Mouse (Mus musculus) heart, postnatal 25 days (tissue): ENCODE measurements at regions not wholly inside any gene's neighbourhood (a gene's known extent, or its start where the extent isn't known, plus 50 kb on each side); places are given as distances from the start of the nearest gene placed in this dataset.

Experiments used
- DNase-seq: peaks from one replicate; pipeline ENCODE4 v3.0.0; 2022; ENCODE audit warnings: low spot score
- intact Hi-C: fragments of 180-260 bp; cut with DNase I; formaldehyde crosslinking; loops from one replicate; pipeline ENCODE4 v1.15.1; 2025

DNA sequence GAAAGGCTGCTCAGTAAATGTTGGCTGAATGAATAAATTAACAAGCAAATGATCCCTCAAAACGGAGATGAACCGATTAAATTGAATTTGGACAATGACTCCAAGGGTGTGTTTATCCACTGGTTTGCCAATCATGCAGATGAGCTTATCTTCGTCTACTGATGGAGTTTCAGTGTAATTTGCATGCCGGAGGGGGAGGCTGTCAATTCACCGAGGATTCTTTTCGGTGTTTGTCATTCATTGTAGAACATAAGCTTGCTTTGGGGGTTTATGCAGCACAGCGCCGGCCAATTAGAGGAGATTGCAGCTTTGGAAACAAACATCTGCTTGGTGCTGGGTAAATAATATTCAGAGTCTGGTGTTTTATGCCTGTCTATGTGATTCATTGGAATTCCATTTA is 132.7 kb downstream of the Otoa start:
- intact Hi-C loops, result no loop called here
- DNase-seq, result no peak

DNA sequence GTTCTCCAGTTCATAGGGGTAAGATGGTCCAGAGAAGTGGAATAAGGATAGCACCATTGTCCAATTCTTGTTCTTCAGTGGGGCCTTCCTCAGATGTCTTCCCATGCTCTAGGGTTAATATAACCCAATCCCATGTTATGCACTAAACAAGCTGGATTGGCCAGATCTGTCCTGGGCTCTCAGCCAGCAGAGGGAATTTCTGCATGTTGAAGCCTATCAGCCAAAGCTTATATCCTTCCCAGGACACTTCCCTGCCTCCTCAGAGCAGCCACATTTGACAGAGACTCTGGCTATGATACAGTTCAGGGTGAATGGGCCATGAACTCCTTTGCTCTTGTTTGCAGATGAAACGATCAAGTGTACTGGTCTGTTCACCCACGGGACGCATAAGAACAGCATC is 133.6 kb downstream of the Otoa start:
- intact Hi-C loops, result no loop called here
- no peak for DNase-seq

DNA sequence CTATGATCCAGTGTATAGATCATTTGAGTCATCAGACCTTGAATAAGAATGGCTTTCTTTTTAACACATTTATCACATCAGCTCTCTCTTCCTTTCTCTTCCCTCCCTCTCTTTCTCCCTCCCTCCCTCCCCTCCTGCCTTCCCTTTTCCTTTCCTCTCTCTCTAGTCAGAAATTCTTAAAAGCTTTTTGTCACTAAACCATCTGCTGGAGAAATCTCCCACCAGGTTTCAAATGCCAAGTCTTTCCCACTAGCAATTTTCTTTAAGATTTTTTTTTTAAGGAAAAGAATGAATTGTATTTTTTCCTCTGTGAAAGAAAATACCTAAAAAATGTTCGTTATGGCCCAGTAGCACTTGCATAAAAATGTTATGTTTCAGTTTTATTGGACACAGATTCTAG is 134.3 kb downstream of the Otoa start:
- no peak for DNase-seq
- intact Hi-C loops, result no loop called here

DNA sequence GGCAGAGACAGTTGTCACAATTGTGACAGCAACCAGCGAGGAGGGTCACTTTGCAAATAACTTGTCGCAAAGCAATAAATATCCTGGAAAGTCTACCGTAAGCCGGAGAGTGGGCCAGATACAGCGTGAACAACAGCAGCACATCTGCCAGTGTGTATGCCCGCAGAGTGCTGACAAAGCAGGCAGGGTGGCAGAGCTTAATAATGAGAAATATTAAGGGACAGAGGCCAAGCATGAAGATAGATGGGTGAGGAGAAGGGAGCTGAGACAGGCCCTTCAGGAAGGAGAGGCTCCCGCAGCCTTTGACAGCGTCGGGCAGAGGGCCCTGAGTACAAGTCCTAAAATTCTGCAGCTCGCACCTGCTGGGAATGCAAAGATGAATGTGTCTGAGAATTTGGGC is 136.6 kb downstream of the Otoa start:
- DNase-seq, result no peak
- intact Hi-C loops, result no loop called here

DNA sequence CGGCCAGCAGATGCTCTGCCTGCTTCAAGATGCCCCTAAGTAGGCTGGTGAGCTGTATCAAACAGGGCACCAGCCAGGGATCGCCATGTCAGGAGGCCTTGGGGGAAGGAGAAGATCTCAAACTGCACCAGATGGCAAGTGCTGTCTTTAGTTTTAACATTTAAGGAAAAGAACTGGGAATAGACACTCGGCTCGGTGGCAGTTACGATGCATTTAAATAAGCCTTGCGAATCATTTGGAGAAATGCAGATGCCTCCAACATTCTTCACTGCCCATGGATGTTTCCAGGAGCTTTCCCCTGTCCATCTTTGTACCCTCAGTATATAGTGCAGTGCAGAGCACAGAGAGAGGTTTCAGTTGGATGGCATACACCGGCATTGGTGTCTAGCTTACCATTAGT is 139.7 kb downstream of the Otoa start:
- no peak for DNase-seq
- intact Hi-C loops, result no loop called here

DNA sequence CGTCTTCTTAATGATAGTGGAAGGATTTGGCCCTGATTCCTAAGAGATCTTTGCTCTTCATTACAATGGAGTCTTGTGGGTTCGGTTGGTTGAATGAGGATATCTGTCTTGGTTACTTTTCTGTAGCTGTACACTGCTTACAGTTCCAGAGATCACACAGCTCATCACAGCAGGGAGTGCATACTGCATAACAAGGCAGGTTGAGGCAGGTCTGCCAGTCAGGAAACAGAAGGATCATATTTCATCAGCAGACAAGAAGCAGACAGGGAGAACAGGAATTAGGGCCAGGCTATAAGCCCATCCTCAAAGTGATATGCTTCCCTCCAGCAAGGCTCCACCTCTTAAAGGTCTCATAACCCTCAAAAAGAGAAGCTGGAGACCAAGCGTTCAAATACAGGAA is 150.4 kb downstream of the Otoa start:
- intact Hi-C loops, result no loop called here

DNA sequence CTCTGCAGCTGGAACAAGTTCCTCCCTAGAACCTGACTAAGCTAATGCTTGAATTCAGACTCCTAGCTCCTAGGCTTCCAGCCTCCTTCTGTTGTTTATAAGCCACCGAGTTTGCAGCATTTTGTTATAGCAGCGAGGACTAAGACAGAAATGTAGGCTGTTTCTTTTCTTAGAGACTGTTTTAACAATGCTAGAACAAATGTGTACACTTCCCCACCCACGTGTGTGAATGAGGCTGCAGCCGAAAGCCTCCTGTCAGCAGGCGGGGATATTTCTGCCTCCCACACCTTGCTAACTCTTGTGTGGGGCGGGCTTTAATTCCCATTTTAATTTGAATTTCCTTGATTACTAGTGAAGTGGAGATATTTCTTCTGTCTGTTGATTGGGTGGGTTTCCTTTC is 153.4 kb downstream of the Otoa start:
- intact Hi-C loops, result no loop called here
- no peak for DNase-seq

More for the DNA sequence above, 150.4 kb downstream of the Otoa start:
- DNase-seq, result no peak

DNA sequence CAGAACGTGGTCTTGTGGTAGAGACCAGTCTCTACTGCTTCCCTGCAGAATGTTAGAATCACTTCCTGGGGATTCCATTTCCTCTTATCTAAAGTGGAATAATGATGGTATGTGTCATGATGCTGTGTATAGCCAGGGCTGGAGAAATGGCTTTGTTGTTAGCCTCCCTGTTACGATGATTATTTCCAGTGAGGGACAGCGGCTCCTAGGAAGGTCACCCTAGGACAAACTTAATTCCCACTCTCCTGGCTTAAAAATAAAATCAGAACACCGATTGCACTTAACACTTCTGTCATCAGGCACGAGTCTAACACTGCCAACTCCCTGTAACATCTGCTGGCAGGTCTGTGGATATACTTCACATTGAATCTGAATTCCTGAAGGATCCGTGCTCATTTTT is 151.9 kb upstream of the Hs3st2 start:
- DNase-seq, result no peak

DNA sequence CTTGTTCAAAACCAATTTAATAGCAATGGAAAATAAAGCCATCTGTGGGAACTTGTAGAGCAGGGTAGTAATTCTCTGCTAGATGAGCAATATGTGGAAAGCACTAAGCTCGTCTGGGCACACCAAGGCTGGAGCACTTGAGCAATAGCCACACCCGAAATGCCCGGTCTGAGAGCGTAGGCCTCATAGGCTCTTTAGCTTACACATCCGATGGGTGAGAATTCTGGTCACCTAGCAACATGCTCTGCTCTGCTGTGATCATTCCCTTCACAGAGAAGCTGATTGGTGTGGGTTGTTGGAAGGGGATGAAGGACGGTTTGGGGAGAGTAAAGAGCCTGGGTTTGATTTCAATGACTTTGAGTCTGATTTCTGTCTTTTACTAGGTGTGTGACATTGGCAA is 143.8 kb upstream of the Hs3st2 start:
- intact Hi-C loops, result no loop called here
- DNase-seq, result no peak

More for the DNA sequence above, 151.9 kb upstream of the Hs3st2 start:
- intact Hi-C loops, result no loop called here

DNA sequence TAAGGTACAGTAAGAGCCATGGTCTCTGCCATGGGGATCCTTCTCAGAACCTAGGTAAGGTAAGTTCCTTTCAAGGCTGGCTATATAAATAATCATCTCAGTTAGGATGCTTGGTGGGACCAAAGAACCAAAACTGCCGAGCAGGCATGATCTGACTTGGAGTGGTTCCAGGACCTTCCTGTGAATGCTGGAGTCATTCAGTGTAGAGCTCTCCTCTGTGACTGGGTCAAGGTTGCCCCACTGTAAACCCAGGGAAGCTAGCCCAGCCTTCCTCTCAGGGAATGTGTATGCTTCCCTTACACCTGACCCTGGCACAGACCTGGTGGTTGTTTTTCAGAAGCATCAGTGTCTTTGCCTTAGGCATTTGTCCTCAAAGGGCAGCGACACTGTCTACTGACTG is 134.2 kb upstream of the Hs3st2 start:
- no peak for DNase-seq
- intact Hi-C loops, result loop anchor here (5.0 kb wide), 1 partner anchor 305 kb away; no protein-coding TSS in a partner anchor

DNA sequence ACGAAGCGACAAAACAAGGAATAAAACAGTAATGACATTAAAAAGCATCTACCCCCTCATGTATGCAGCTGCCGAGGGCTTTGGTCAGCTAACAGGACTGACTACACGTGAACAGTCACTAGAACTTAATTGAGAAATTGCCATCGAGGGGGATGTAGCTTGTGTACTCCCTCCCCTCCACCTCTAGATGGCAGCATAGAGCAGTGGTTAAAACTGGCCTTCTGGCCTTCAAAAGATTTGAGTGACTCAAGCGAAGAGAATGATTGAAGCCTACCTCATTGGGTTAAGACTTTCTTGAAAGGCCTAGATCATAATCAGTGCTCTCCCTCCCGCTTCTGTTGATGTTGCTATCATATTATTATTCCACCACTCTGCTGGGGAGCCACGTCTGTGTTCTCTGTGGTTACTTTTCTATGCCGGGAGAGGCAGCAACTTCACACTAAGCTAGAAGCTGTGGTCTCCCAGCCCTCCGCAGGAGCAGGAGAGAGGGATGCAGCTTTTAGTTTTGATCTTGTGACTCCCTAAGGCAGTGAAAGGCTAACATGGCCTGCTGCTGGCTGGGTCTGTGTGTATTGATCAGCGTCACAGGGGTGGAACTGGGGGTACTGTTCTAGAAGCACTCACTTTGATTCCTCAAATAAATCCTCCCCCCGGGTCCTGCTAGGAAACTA is 132.7 kb upstream of the Hs3st2 start:
- intact Hi-C loops, result loop anchor here (2.0 to 5.0 kb wide), 2 partner anchors 303 to 382 kb away; no protein-coding TSS in a partner anchor
- no peak for DNase-seq

DNA sequence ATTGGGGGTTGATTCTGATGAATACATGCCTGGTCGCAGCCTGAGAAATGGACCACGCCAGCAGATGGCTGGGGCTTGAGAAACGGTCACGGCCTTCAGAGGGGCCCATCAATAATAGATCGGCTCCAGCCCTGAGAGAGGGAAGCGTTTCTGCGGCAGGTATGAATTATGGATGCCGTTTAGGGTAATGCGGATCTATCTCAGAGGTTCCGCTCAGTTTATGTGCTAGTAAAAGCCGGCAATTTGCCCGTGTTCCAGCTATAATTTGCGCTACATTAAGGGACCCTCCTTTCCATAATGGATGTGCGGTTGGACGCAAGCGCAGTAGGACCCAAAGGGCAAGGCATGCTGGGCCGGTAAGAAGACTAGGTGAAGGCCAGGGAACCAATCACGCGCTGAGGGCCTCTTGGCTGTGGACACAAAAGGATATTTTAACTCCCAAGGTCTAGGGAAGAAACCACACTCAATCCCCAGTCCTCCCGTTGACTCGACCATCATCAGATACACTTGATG is 132.1 kb upstream of the Hs3st2 start:
- DNase-seq, result no peak
- intact Hi-C loops, result loop anchor here (2.0 to 5.0 kb wide), 2 partner anchors 303 to 381 kb away; no protein-coding TSS in a partner anchor

DNA sequence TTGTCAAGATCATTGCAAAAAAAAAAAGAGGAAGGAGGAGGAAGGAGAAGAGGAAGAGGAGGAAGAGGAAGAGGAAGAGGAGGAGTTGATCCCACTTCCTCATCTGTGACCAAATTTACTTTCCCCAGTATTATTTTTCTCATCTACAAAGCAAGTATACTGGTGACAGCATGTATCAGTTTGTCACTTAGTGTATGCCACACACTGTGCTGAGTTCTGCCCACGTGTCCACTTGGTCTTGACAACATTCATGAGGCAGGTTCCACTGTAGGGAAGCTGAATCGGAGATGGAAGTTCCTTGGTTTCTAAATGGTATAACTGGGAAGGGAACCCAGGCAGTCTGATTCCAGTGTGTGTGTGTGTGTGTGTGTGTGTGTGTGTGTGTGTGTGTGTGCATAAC is 122.3 kb upstream of the Hs3st2 start:
- no peak for DNase-seq
- intact Hi-C loops, result no loop called here

DNA sequence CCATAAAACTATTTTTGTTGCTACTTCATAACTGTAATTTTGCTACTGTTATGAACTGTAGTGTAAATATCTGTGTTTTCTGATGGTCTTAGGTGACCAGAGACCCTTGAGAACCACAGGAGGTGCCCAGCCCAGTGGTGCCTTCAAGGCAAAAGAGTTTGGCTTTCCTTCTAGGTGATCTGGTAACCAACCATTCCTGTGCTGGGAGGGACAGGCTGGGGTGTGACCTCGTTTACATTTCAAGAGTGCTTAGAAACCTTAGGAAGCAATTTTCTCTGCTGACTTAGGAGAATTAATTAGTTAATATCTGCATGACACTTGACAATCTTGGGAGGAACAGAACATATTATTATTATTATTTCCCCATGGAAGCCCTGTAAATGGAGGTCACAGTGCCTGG is 111.1 kb upstream of the Hs3st2 start:
- intact Hi-C loops, result no loop called here
- no peak for DNase-seq

DNA sequence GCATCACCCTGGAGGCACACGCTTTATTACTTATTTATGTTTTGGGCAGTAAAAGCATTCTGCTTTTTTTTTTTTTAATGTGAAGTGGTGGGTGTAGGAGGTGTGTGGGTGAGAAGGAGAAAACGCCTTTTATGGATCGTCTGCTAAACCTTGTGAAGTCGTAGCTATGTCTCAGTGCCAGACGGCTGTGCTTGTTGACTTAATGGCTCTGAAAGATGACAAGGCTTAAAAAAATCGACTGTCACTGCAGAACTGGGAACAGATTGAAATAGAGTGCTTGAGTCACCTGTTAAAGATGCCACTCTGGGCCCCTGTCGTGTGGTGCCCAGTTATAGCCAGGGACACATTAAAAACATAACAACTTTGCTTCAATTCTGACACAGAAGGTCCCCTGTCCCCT is 109.5 kb upstream of the Hs3st2 start:
- no peak for DNase-seq
- intact Hi-C loops, result no loop called here

DNA sequence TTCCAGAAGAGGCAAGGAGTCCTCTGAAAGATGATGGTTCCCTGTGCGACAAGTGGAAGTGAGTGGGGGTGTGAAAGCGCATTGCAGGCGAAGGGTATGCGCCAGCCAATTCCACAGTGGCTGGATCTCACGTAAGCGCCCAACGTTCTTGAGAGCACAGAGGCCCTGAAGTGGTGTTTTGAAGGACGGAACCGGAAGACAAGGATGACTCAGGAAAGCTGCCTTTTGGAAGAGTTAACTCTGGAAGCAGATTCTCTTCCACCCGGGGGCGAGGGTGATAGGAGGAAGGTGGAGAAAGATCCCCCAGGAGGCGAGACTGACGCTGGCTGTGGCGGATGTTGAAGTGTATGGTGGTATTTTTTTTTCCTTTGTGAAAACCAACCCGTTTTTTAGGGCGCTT is 101.9 kb upstream of the Hs3st2 start:
- DNase-seq, result no peak
- intact Hi-C loops, result no loop called here

DNA sequence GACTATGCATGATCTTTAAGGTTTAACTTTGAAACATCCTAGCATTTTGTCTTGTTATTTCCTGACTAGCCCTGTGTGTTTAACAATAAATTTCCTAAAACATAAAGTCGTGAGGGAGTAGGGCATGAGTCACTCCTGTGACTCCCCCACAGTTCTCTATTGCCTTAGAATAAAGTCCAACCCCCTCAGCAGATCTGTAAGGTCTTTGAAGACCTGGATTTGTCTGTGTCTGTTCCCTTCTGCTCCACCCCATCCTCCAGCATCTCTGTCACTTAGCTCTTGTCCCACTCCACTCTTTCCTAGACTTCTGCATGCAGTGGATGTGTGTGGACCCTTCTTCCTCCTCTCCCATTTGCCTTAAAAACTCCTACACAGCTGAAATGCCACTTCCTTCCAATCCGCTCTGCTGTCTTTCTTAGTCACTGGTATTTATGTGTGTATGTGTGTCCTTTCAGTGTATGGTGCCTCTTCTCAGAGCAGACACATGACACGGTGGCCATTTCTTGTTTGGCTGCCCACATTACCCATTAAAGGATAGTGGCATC is 95.4 kb upstream of the Hs3st2 start:
- intact Hi-C loops, result no loop called here
- no peak for DNase-seq

DNA sequence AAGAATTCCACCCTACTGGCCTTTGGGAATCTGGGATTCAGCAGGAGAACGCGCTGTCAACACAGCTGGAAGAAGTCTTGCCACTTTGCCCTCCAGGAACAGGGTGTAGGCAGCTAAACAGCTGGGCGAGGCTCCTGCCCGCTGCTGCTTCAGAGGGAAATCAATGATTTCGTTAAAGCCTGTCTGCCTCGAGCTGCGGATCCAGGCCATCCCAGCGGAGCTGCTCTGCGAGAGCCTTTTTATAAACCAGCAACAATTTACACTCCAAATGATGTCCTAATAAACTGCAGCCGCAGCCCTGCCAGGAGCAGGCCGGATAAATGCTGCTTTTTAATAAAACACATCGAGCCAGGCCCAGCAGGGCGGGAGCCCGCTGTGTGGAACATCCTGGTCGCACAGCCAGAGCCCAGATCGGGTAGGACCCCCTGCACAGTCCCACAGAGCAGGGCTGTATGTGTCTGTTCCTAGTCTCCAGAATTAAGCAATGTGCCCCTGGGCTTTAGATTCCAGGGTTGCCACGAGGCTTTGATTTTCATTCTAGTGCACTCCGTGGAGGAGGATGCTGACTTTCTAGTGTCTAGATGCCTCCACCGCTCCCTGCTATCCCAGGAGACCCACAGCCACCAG is 78.6 kb upstream of the Hs3st2 start:
- no peak for DNase-seq

DNA sequence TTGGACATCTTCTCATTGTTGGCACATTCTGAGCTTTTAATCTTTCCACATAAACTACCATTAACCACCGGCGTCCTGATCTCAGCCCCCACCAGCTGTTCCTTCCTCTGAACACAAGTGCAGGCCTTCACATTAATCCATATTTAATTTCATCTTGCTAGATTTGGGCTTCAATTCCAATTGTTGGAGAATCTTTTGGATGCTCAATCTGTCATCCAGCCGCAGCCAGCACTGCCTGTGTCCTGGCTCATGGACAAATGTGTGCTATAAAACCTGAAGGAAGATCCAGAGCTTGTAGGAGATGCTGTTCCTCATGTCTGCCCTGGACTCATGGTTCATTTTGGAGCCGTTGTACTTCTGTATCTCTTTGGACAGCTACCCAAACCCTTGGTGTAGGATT is 77.1 kb upstream of the Hs3st2 start:
- intact Hi-C loops, result no loop called here

More for the DNA sequence above, 78.6 kb upstream of the Hs3st2 start:
- intact Hi-C loops, result no loop called here

DNA sequence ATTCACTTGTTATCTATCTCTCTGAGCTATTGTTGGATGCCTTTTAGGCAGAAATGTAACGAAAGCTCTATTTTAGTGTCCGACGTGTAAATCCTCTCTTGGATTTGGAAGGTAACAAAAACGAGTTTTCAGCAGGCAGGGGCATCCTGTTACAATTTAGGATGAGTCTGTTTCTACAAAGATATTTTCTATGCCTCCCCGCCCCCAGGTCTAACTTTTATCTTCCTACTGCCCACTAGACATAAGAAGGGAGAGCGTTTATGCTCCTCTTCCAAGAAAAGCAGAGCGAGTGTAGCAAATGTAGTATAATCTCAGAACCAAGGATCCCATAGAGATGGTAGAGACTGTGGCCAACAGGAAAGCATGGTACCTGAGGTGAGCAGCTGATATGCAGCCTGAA is 62.4 kb upstream of the Hs3st2 start:
- no peak for DNase-seq
- intact Hi-C loops, result no loop called here

More for the DNA sequence above, 77.1 kb upstream of the Hs3st2 start:
- no peak for DNase-seq

DNA sequence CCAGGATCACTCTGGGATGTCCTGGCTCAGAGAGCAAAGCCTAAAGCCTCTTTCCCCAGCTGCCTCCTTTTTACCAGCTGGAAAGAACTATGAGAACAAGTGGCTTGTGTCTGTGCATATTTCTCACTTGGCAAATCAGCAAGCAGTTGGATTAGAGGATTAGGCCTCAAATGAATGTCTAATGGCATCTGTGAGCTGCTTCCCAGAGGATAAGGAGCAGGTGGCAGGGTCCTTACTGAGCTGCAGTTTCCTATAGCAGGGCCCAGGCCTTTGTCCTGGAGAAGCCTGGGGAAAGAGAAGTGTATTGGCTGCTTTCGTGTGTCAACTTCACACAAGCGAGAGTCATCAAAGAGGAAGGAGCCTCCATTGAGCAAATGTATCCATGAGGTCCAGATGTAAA is 59.1 kb upstream of the Hs3st2 start:
- no peak for DNase-seq
- intact Hi-C loops, result no loop called here
